Mouse (Mus musculus) hindbrain, embryonic 13.5 days (tissue): ENCODE data around the gene Noxo1. TPM values are rescaled to one million over a fixed set of nuclear protein-coding genes. Genes with fewer than 3 reads are reported as not detected.
"Not testable (repeated sequence)": the region's sequence is repeated elsewhere in the genome, so short reads cannot be mapped to it uniquely, and the experiment has no call there.

Source experiments
- ATAC-seq: fragments of 200-750 bp; cut with Nextera tagmentation; 2 replicates; pipeline ENCODE4 v1.8.0; 2017; ENCODE audit warnings: moderate TSS enrichment; ENCODE audit not compliant: low FRiP score
- H3K27ac ChIP-seq: fragments of 300-500 bp; sonication (generic); 2 replicates; pipeline ENCODE4 v1.5.1; 2015; ENCODE audit warnings: inconsistent platforms, mild to moderate bottlenecking, moderate library complexity
- H3K27me3 ChIP-seq: fragments of 300-500 bp; sonication (generic); 2 replicates; pipeline ENCODE4 v1.6.1; 2015; ENCODE audit warnings: mild to moderate bottlenecking, inconsistent platforms
- H3K36me3 ChIP-seq: fragments of 300-500 bp; sonication (generic); 2 replicates; pipeline ENCODE4 v1.6.1; 2015; ENCODE audit warnings: mild to moderate bottlenecking, inconsistent platforms
- H3K4me1 ChIP-seq: fragments of 300-500 bp; sonication (generic); replicated peaks from 2 replicates; pipeline ENCODE4 v1.6.1; 2015; ENCODE audit warnings: inconsistent platforms
- H3K4me2 ChIP-seq: fragments of 300-500 bp; sonication (generic); 2 replicates; pipeline ENCODE4 v1.6.1; 2015; ENCODE audit warnings: inconsistent platforms, mild to moderate bottlenecking, moderate library complexity
- H3K4me3 ChIP-seq: fragments of 300-500 bp; sonication (generic); 2 replicates; pipeline ENCODE4 v1.5.1; 2015; ENCODE audit warnings: mild to moderate bottlenecking, inconsistent platforms
- H3K9ac ChIP-seq: fragments of 300-500 bp; sonication (generic); 2 replicates; pipeline ENCODE4 v1.6.1; 2015; ENCODE audit warnings: mild to moderate bottlenecking, inconsistent platforms
- H3K9me3 ChIP-seq: fragments of 300-500 bp; sonication (generic); 2 replicates; pipeline ENCODE4 v1.6.1; 2016; ENCODE audit warnings: inconsistent platforms
- WGBS: fragments of 180-500 bp; shearing (Covaris S2); methylation state at CpG from one replicate; pipeline ENCODE4 v1.1.7; 2015; 5-methylcytosine and 5-hydroxymethylcytosine counted together
- polyA plus RNA-seq: library from polyadenylated mRNA; unstranded; fragments of >200 nt; fragmentation: Nextera tagmentation; extraction: Ambion mirVana; gene quantifications from 2 replicates; pipeline ENCODE4 v1.2.1, GENCODE M21; 2015

Gene Noxo1
- polyA plus RNA-seq, 1 experiment from 2014 or later: 2.9 TPM

- WGBS: 69% methylated on average over 7 of the region's 7 CpGs
- not testable (repeated sequence) for H3K4me3 ChIP-seq
These were observed 29.0 kb upstream of the Noxo1 start for GRCm38 (mm10) chr17:24667011-24667410.

GRCm38 (mm10) chr17:24667416-24667815 lies 28.6 kb upstream of the Noxo1 start:
- 27% methylated on average over 6 of the region's 6 CpGs for WGBS
- no peak for ATAC-seq

More at GRCm38 (mm10) chr17:24667011-24667410, 29.0 kb upstream of the Noxo1 start:
- H3K27me3 ChIP-seq, H3K36me3 ChIP-seq, H3K9me3 ChIP-seq, H3K4me2 ChIP-seq, ATAC-seq, H3K9ac ChIP-seq, H3K27ac ChIP-seq: not testable (repeated sequence)
- peaks cover 26% of the 10 kb centered on the region for H3K4me1 ChIP-seq

GRCm38 (mm10) chr17:24669214-24669544 lies 26.9 kb upstream of the Noxo1 start:
- WGBS: 8% methylated on average over 15 of the region's 15 CpGs
- not testable (repeated sequence) for H3K9me3 ChIP-seq, H3K36me3 ChIP-seq, H3K27me3 ChIP-seq
- Histone ChIP-seq H3K4me3 (peak overlapping the region; percentile 98), H3K4me2 (peak overlapping the region; percentile 87), H3K9ac (peak overlapping the region; percentile 99), H3K4me1 (peaks cover 37% of the 10 kb centered on the region), H3K27ac (peak overlapping the region; percentile 92)
- peak; percentile 52 for ATAC-seq

More at GRCm38 (mm10) chr17:24667416-24667815, 28.6 kb upstream of the Noxo1 start:
- H3K4me3 ChIP-seq: no peak overlapping the region
- no peaks in the 10 kb centered on the region for H3K36me3 ChIP-seq
- no peaks in the 10 kb centered on the region for H3K9me3 ChIP-seq
- H3K4me2 ChIP-seq: no peak overlapping the region
- H3K4me1 ChIP-seq: peaks cover 31% of the 10 kb centered on the region
- no peak overlapping the region for H3K9ac ChIP-seq
- H3K27ac ChIP-seq: no peak overlapping the region
- H3K27me3 ChIP-seq: peaks cover 10% of the 10 kb centered on the region

- WGBS: under 1% methylated on average over 65 of the region's 80 CpGs
These were observed 26.3 kb upstream of the Noxo1 start, which contains the start of gene Zfp598 for GRCm38 (mm10) chr17:24669545-24670245. Gene Zfp598 (plus strand): TSS chr17:24669687.

GRCm38 (mm10) chr17:24670246-24670844 lies 25.7 kb upstream of the Noxo1 start:
- Histone ChIP-seq H3K27me3 (no peaks in the 10 kb centered on the region), H3K9me3 (no peaks in the 10 kb centered on the region), H3K4me1 (peaks cover 37% of the 10 kb centered on the region), H3K4me3 (peak overlapping the region; percentile 98), H3K27ac (peak overlapping the region; percentile 92), H3K9ac (peak overlapping the region; percentile 99), H3K4me2 (peak overlapping the region; percentile 87), H3K36me3 (no peaks in the 10 kb centered on the region)
- 17% methylated on average over 8 of the region's 8 CpGs for WGBS
- ATAC-seq: no peak

More at GRCm38 (mm10) chr17:24669545-24670245, 26.3 kb upstream of the Noxo1 start, which contains the start of gene Zfp598:
- Histone ChIP-seq H3K36me3 (no peaks in the 10 kb centered on the region), H3K27ac (peak within 1 kb of the TSS; percentile 92), H3K4me3 (peak within 1 kb of the TSS; percentile 98), H3K4me1 (peaks cover 37% of the 10 kb centered on the region), H3K9ac (peak within 1 kb of the TSS; percentile 99), H3K9me3 (no peaks in the 10 kb centered on the region), H3K4me2 (peak within 1 kb of the TSS; percentile 87), H3K27me3 (no peaks in the 10 kb centered on the region)
- peak; percentile 98 for ATAC-seq

- WGBS: 80% methylated on average over 5 of the region's 5 CpGs
- Histone ChIP-seq H3K27ac (no peak overlapping the region), H3K4me2 (peak overlapping the region; percentile 87), H3K4me3 (0 out of 2 replicates have a peak overlapping the region, but pooled peaks have one; percentile 98), H3K4me1 (peaks cover 42% of the 10 kb centered on the region), H3K36me3 (no peaks in the 10 kb centered on the region), H3K9ac (peak overlapping the region; percentile 99), H3K27me3 (no peaks in the 10 kb centered on the region), H3K9me3 (no peaks in the 10 kb centered on the region)
- no peak for ATAC-seq
These were observed 24.7 kb upstream of the Noxo1 start for GRCm38 (mm10) chr17:24671346-24671745.

GRCm38 (mm10) chr17:24672141-24672540 lies 23.9 kb upstream of the Noxo1 start:
- Histone ChIP-seq H3K9ac (peak overlapping the region; percentile 99), H3K9me3 (no peaks in the 10 kb centered on the region), H3K27ac (no peak overlapping the region), H3K4me2 (peak overlapping the region; percentile 87), H3K27me3 (no peaks in the 10 kb centered on the region), H3K4me1 (peaks cover 42% of the 10 kb centered on the region), H3K4me3 (no peak overlapping the region), H3K36me3 (peaks cover 8% of the 10 kb centered on the region)
- no peak for ATAC-seq
- 43% methylated on average over 5 of the region's 5 CpGs for WGBS

- 0 out of 2 replicates have a peak overlapping the region, but pooled peaks have one; percentile 0 for H3K9ac ChIP-seq
- no peaks in the 10 kb centered on the region for H3K9me3 ChIP-seq
- no peak overlapping the region for H3K4me2 ChIP-seq
- no peak overlapping the region for H3K4me3 ChIP-seq
- no peak for ATAC-seq
- H3K4me1 ChIP-seq: peaks cover 35% of the 10 kb centered on the region
- no peaks in the 10 kb centered on the region for H3K27me3 ChIP-seq
- no peak overlapping the region for H3K27ac ChIP-seq
- 90% methylated on average over 7 of the region's 7 CpGs for WGBS
- H3K36me3 ChIP-seq: peaks cover 29% of the 10 kb centered on the region
These were observed 21.8 kb upstream of the Noxo1 start for GRCm38 (mm10) chr17:24674277-24674676.

- H3K27me3 ChIP-seq: no peaks in the 10 kb centered on the region
- H3K36me3 ChIP-seq: peaks cover 48% of the 10 kb centered on the region
- peak overlapping the region; percentile 19; the same call in 1 of the 2 replicates for H3K9ac ChIP-seq
- WGBS: 56% methylated on average over 2 of the region's 2 CpGs
- ATAC-seq: no peak
- H3K4me2 ChIP-seq: no peak overlapping the region
- H3K4me1 ChIP-seq: peaks cover 24% of the 10 kb centered on the region
- no peaks in the 10 kb centered on the region for H3K9me3 ChIP-seq
- H3K27ac ChIP-seq: no peak overlapping the region
- no peak overlapping the region for H3K4me3 ChIP-seq
These were observed 19.8 kb upstream of the Noxo1 start for GRCm38 (mm10) chr17:24676187-24676586.

- Histone ChIP-seq H3K4me2 (no peak overlapping the region), H3K4me3 (no peak overlapping the region), H3K9me3 (no peaks in the 10 kb centered on the region), H3K9ac (no peak overlapping the region), H3K27me3 (no peaks in the 10 kb centered on the region), H3K27ac (no peak overlapping the region), H3K36me3 (peaks cover 55% of the 10 kb centered on the region), H3K4me1 (peaks cover 17% of the 10 kb centered on the region)
- ATAC-seq: no peak
- 97% methylated on average over 5 of the region's 5 CpGs for WGBS
These were observed 19.2 kb upstream of the Noxo1 start for GRCm38 (mm10) chr17:24676877-24677276.

GRCm38 (mm10) chr17:24677500-24678080 lies 18.4 kb upstream of the Noxo1 start:
- peaks cover 62% of the 10 kb centered on the region for H3K36me3 ChIP-seq
- no peak overlapping the region for H3K4me3 ChIP-seq
- no peaks in the 10 kb centered on the region for H3K27me3 ChIP-seq
- 95% methylated on average over 24 of the region's 24 CpGs for WGBS
- ATAC-seq: no peak
- no peak overlapping the region for H3K4me2 ChIP-seq
- no peak overlapping the region for H3K27ac ChIP-seq
- H3K9me3 ChIP-seq: no peaks in the 10 kb centered on the region
- H3K4me1 ChIP-seq: peaks cover 10% of the 10 kb centered on the region
- H3K9ac ChIP-seq: no peak overlapping the region

- peak overlapping the region; percentile 1 for H3K4me2 ChIP-seq
- 30% methylated on average over 16 of the region's 16 CpGs for WGBS
These were observed 9.5 kb upstream of the Noxo1 start for GRCm38 (mm10) chr17:24686514-24686913.

More at GRCm38 (mm10) chr17:24686514-24686913, 9.5 kb upstream of the Noxo1 start:
- H3K9ac ChIP-seq: no peak overlapping the region
- peaks cover 36% of the 10 kb centered on the region for H3K4me1 ChIP-seq
- no peak overlapping the region for H3K4me3 ChIP-seq
- H3K27ac ChIP-seq: no peak overlapping the region
- H3K9me3 ChIP-seq: no peaks in the 10 kb centered on the region
- peaks cover 36% of the 10 kb centered on the region for H3K27me3 ChIP-seq
- H3K36me3 ChIP-seq: peaks cover 21% of the 10 kb centered on the region
- no peak for ATAC-seq
